Mouse (Mus musculus) liver, embryonic 15.5 days (tissue): Measurements from ENCODE around the gene Mllt3. TPM values are rescaled to one million over a fixed set of nuclear protein-coding genes. Genes with fewer than 3 reads are reported as not detected.

Source experiments
- ATAC-seq: fragments of 200-750 bp; cut with Nextera tagmentation; 2 replicates; pipeline ENCODE4 v1.8.0; 2017; ENCODE audit warnings: moderate number of reproducible peaks, mild to moderate bottlenecking, moderate library complexity; ENCODE audit not compliant: insufficient read depth
- H3K27ac ChIP-seq: fragments of 300-500 bp; sonication (generic); replicated peaks from 2 replicates; pipeline ENCODE4 v1.5.1; 2015; ENCODE audit warnings: mild to moderate bottlenecking, inconsistent platforms
- H3K27me3 ChIP-seq: fragments of 300-500 bp; sonication (generic); 2 replicates; pipeline ENCODE4 v1.6.1; 2015; ENCODE audit warnings: mild to moderate bottlenecking, inconsistent platforms
- H3K36me3 ChIP-seq: fragments of 300-500 bp; sonication (generic); replicated peaks from 2 replicates; pipeline ENCODE4 v1.6.1; 2015; ENCODE audit warnings: moderate library complexity, mild to moderate bottlenecking, inconsistent platforms
- H3K4me1 ChIP-seq: fragments of 300-500 bp; sonication (generic); replicated peaks from 2 replicates; pipeline ENCODE4 v1.6.1; 2015; ENCODE audit warnings: inconsistent platforms
- H3K4me2 ChIP-seq: fragments of 300-500 bp; sonication (generic); 2 replicates; pipeline ENCODE4 v1.6.1; 2015; ENCODE audit warnings: moderate library complexity, mild to moderate bottlenecking, inconsistent platforms
- H3K4me3 ChIP-seq: fragments of 300-500 bp; sonication (generic); replicated peaks from 2 replicates; pipeline ENCODE4 v1.5.1; 2015; ENCODE audit warnings: mild to moderate bottlenecking, inconsistent platforms
- H3K9ac ChIP-seq: fragments of 300-500 bp; sonication (generic); 2 replicates; pipeline ENCODE4 v1.6.1; 2015; ENCODE audit warnings: moderate library complexity, mild to moderate bottlenecking, inconsistent platforms
- H3K9me3 ChIP-seq: fragments of 300-500 bp; sonication (generic); replicated peaks from 2 replicates; pipeline ENCODE4 v1.6.1; 2016; ENCODE audit warnings: inconsistent platforms
- WGBS: fragments of 180-500 bp; shearing (Covaris S2); methylation state at CpG from one replicate; pipeline ENCODE4 v1.1.7; 2015; ENCODE audit warnings: mixed read lengths; ENCODE audit not compliant: insufficient replicate concordance; 5-methylcytosine and 5-hydroxymethylcytosine counted together
- polyA plus RNA-seq: library from polyadenylated mRNA; unstranded; fragments of >200 nt; fragmentation: Nextera tagmentation; extraction: Ambion mirVana; gene quantifications from 2 replicates; pipeline ENCODE4 v1.2.1, GENCODE M21; 2015

The Mllt3 gene
- polyA plus RNA-seq, 1 experiment from 2014 or later: 83.9 TPM

DNA sequence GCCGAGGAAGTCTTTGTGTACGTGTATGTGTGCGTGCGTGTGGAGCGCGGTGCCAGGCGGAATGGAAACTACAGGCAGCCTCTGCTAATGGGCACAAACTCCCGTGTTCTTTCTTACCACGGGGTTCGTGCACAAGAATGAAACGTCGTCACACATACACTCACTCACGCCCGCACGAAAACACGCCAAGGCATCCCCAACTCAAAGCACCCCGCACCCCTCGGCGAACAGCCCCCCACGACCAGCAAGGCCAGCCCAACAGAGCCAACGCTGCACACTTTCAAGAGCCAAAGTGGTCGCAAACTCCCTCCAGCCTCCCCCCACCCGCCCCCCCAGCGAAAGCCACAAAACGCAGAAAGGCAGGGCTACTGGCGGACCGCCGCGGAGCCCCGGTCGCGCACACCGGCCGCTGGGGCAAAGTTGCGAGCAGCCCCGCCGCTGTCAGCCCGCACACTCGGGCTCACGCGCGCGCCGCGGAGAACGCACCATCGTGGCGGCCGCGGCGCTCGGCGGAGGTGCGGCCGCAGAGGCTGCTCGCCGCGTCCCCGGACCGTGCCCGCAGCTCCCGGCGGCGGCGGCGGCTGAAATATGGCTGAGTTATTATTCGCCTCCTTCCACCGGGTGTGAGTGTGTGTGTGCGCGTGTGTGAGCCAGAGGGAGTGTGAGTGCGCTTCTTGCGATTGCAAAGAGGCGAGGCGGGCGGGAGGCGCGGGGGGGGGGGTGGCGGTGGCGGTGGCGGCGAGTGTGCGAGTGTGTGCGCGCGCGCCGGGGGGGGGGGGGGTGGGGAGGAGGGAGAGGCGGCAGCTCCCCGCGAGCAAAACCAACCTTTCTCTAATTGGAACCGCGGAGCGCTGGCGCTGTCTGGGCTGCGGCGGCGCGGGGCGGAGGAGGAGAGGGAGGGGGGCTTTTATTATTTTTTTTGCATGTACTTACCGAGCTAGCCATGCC lies 739 bp downstream of the Mllt3 start:
- H3K27me3 ChIP-seq: peaks cover 18% of the 10 kb centered on the region
- peak overlapping the region; percentile 82 for H3K27ac ChIP-seq
- under 1% methylated on average over 81 of the region's 100 CpGs for WGBS
- peak overlapping the region; percentile 80 for H3K4me3 ChIP-seq
- peak overlapping the region; percentile 99 for H3K4me2 ChIP-seq
- H3K9ac ChIP-seq: peak overlapping the region; percentile 66
- no peaks in the 10 kb centered on the region for H3K9me3 ChIP-seq
- H3K4me1 ChIP-seq: peaks cover 39% of the 10 kb centered on the region
- no peaks in the 10 kb centered on the region for H3K36me3 ChIP-seq
- ATAC-seq: peak; percentile 65

DNA sequence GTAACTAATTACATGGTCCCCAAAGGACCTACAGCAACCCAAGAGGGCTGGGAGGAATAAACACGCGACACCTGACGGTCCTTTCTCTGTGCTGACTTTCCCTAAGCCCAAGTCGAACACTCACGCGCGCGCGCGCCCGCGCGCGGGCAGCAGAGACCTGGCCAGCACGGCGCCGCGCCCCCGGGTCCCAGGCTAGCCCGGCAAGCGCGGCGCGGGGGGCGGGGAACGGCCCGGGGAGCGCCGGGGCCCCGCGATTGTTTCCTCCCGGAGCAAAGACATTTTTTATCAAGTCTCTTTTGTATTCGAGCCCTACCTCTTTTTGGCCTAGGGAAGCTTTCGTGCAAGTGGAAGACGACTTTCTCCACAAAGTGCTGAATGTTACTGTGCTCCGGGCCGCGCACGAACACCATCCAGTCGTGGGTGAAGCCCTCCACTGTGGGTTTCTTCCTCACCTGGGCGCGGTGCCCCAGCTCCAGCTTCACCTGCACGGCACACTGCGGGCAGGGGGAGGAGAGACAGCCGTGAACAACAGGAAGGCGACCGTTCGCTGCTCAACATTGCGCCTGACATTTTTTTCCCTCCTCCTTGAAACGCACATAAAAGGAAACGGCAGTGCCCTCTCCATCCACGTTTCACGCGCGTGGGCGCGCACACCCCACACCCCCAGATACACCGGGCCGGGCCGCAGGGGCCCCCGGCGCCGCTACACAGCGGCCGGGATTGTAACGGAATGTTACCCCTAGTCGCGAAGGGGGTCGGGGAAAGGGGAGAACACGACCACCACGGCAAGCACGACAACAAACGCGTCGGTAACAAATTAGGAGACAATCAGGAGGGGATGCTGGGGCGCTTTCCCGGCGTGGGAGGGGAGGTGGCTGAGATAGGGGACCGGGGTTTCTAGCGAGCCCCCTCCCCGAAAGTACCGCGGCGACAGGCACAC lies 1.7 kb downstream of the Mllt3 start:
- Histone ChIP-seq H3K4me2 (peak overlapping the region; percentile 99), H3K9ac (peak overlapping the region; percentile 66), H3K27me3 (peaks cover 18% of the 10 kb centered on the region), H3K36me3 (no peaks in the 10 kb centered on the region), H3K27ac (no peak overlapping the region), H3K9me3 (no peaks in the 10 kb centered on the region), H3K4me3 (peak overlapping the region; percentile 80), H3K4me1 (peaks cover 39% of the 10 kb centered on the region)
- WGBS: under 1% methylated on average over 84 of the region's 84 CpGs
- no peak for ATAC-seq

DNA sequence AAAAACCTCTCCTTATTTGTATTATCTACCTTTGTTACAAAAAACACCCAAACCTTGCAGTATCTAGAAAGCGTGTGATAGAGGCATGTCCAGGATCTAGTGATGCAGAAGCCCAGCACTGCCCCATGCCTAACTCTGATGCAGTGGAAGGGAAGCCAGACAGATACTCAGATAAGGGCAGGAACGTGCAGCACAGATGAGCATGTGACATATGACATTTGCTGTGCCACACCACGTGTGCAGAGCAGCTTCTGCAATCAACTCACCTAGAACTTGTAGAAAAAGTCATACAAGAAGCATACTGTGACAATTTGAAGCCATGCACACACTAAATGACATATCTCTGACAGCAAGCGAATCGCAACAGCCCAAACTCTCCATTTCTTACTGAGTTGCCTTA lies 9.6 kb downstream of the Mllt3 start:
- Histone ChIP-seq H3K4me1 (no peaks in the 10 kb centered on the region), H3K9ac (no peak overlapping the region), H3K36me3 (no peaks in the 10 kb centered on the region), H3K9me3 (no peaks in the 10 kb centered on the region), H3K27ac (no peak overlapping the region), H3K4me2 (no peak overlapping the region), H3K27me3 (no peaks in the 10 kb centered on the region), H3K4me3 (no peak overlapping the region)
- WGBS: 50% methylated on average over 5 of the region's 5 CpGs
- no peak for ATAC-seq

DNA sequence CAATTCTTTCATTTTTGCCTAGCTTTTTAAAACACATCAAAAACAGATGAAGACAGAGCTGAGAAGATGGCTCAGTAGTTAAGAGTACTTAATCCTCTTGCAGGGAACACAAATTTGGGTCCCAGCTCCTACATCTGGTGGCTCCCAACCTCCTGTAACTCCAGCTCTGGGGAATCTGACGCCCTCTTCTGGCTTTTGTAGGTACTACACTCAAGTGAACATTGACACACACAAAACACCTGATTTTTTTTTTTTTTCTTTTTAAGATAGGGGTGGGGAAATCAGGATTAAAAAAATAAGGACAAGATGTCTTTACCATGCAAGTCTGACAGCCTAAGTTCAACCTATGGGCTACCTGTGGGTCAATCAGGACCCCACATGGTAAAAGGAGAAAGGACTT lies 10.5 kb downstream of the Mllt3 start:
- no peaks in the 10 kb centered on the region for H3K9me3 ChIP-seq
- no peak for ATAC-seq
- H3K4me2 ChIP-seq: no peak overlapping the region
- no peak overlapping the region for H3K27ac ChIP-seq
- H3K36me3 ChIP-seq: no peaks in the 10 kb centered on the region
- H3K4me1 ChIP-seq: no peaks in the 10 kb centered on the region
- no peaks in the 10 kb centered on the region for H3K27me3 ChIP-seq
- no peak overlapping the region for H3K9ac ChIP-seq
- WGBS: 0% methylated on average over 1 of the region's 1 CpGs
- H3K4me3 ChIP-seq: no peak overlapping the region

DNA sequence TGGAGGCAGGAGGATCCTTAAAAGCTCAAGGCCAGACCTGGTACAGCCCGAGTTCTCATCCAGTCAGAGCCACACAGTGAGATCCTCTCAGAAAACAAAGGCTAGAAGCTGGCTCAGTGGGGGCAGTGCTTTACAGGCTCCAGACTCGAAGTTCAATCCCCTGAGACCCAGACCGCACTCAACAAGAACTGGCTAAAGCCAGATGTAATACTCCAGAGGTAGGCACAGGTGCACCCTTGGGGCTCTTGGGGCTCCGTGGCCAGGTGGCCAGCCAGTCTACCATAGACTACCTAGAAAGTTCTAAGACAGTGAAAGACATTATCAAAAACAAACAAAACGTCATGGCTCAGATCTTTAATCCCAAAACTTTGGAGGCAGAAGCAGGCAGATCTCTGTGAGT lies 12.7 kb downstream of the Mllt3 start:
- H3K36me3 ChIP-seq: no peaks in the 10 kb centered on the region
- H3K4me3 ChIP-seq: no peak overlapping the region
- H3K4me2 ChIP-seq: no peak overlapping the region
- H3K27me3 ChIP-seq: no peaks in the 10 kb centered on the region
- ATAC-seq: no peak
- H3K27ac ChIP-seq: no peak overlapping the region
- H3K9me3 ChIP-seq: no peaks in the 10 kb centered on the region
- WGBS: 64% methylated on average over 5 of the region's 5 CpGs
- H3K9ac ChIP-seq: no peak overlapping the region
- H3K4me1 ChIP-seq: no peaks in the 10 kb centered on the region

DNA sequence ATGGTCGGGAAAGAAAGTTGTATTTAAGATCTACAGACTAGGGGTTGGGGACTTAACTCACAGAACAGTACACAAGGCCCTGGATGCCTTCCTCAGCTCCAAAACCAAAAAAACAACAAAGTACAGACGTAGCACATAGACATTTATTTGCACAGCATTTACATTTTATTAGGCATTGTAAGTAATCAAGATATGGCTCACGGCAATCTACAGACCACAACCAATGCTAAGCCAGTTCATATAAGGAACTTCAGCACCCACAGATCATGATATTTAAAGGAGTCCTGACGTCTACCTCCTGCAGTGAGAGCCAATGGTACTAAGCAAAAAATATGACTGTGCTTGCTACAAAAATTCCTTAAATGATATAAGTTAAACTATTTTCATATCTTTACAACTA lies 13.5 kb downstream of the Mllt3 start:
- 56% methylated on average over 4 of the region's 4 CpGs for WGBS
- H3K36me3 ChIP-seq: no peaks in the 10 kb centered on the region
- H3K4me3 ChIP-seq: no peak overlapping the region
- no peak overlapping the region for H3K4me2 ChIP-seq
- no peaks in the 10 kb centered on the region for H3K9me3 ChIP-seq
- H3K9ac ChIP-seq: no peak overlapping the region
- H3K27me3 ChIP-seq: no peaks in the 10 kb centered on the region
- ATAC-seq: no peak
- no peaks in the 10 kb centered on the region for H3K4me1 ChIP-seq
- no peak overlapping the region for H3K27ac ChIP-seq

DNA sequence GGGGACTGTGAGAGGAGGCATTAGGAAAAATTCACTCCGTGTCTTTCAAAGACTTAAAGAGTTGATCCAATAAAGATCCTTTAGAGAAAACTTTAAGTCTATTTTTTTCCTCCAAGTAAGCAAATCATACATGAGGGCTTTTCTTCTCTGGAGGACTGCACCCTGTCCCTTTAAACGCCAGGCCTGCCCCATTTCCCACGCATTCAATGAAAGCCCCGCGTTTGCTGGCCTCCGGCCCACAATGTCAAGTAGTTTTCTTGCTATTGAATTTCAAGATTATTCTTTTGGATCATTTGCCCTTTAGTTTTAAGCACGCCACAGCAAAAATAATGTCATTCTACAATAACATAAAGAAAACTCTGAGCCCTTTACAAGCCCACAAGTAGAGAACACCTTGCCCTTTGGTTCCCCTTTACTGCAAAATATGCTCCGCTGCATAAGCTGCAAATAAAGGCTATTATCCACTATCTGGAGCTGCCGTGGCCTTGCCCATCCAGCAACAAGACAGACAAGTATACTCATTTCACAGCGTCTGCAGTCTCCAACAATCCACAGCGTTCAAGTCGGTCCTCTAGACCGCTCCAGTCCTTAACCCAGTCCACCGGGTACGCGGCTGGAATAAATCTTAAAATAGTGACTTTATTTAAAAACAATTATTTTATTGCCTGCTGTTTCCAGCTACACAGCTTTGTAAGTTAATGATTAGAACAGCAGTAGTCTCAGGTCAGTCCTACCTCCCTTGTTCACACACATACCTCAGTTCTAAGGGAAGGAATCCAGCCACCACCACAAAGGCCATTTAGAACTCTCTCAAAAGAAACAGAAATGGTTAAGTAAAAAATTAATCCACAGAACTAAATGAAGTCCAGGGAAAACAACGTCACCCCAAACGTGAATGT lies 15.5 kb downstream of the Mllt3 start:
- WGBS: 82% methylated on average over 18 of the region's 18 CpGs
- no peak overlapping the region for H3K27ac ChIP-seq
- H3K4me2 ChIP-seq: no peak overlapping the region

DNA sequence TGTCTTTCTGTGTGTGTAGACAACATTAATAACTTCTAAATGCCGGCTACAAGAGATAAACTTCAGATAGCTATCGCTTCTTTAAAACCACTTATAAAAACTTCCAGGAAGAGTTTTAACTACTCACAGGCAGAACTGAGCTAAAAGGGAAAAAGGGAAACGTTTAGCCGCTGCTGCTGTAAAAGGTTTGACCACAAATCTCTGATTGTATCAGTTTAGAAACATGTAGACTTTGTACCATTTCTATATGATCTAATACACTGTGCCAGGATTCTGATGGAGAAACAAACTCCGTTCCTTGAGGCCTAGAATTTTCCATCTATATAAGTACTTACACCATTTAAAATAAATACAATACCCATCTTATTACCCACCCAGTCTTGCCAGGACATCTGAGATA lies 17.4 kb downstream of the Mllt3 start:
- Histone ChIP-seq H3K9ac (no peak overlapping the region), H3K4me1 (0 out of 2 replicates have a peak, but pooled peaks cover 1% of the 10 kb centered on the region), H3K27ac (no peak overlapping the region), H3K36me3 (no peaks in the 10 kb centered on the region), H3K4me2 (no peak overlapping the region), H3K9me3 (no peaks in the 10 kb centered on the region), H3K4me3 (no peak overlapping the region), H3K27me3 (no peaks in the 10 kb centered on the region)
- 13% methylated on average over 5 of the region's 5 CpGs for WGBS
- no peak for ATAC-seq

More for the DNA sequence above, 15.5 kb downstream of the Mllt3 start:
- no peaks in the 10 kb centered on the region for H3K27me3 ChIP-seq
- no peak for ATAC-seq
- H3K9ac ChIP-seq: no peak overlapping the region
- no peaks in the 10 kb centered on the region for H3K9me3 ChIP-seq
- H3K4me3 ChIP-seq: no peak overlapping the region
- H3K36me3 ChIP-seq: no peaks in the 10 kb centered on the region
- H3K4me1 ChIP-seq: no peaks in the 10 kb centered on the region

DNA sequence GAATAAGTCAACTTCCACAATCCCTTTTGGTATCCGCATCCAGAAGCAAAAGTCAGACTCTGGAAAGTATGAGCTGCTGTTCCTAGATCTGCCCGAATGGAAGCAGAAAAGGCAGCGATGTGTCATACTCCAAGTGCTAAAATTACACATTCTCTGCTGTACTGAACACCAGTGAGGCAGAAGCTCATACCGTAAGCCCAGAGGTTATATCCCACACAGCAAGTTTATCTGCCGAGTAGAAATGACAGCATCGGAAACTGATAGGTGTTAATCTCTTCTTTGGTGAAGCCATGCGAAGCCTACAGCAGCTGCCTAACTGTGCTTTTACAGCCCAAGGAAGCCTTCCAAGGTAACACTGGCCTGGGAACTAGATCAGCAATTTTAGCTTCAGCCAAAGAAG lies 17.9 kb downstream of the Mllt3 start:
- H3K4me1 ChIP-seq: 0 out of 2 replicates have a peak, but pooled peaks cover 5% of the 10 kb centered on the region
- no peak for ATAC-seq
- WGBS: 39% methylated on average over 7 of the region's 7 CpGs
- H3K4me2 ChIP-seq: no peak overlapping the region
- H3K27ac ChIP-seq: no peak overlapping the region
- H3K9me3 ChIP-seq: no peaks in the 10 kb centered on the region
- H3K36me3 ChIP-seq: no peaks in the 10 kb centered on the region
- H3K4me3 ChIP-seq: no peak overlapping the region
- H3K27me3 ChIP-seq: no peaks in the 10 kb centered on the region
- H3K9ac ChIP-seq: no peak overlapping the region

DNA sequence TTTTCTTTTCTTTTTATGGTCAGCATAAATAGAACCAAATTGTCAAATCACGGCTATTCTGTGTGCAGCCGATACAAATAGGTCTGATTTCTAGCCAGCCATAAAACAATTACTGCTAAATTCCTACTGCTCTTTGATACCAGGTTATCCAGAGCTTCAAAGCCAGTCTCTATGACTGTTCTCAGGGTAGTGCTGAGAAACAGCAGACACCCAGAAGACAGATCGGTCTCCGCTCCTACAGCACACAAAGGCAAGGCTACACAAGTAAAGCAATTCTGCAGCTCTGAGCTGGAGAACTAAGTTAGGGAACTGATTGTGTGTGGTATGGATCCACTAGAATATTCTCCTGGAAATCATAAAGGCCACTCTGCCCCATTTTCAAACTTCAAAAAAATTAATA lies 20.4 kb downstream of the Mllt3 start:
- no peak overlapping the region for H3K27ac ChIP-seq
- no peak overlapping the region for H3K9ac ChIP-seq
- H3K4me2 ChIP-seq: no peak overlapping the region
- no peaks in the 10 kb centered on the region for H3K36me3 ChIP-seq
- H3K4me3 ChIP-seq: no peak overlapping the region
- WGBS: 75% methylated on average over 4 of the region's 4 CpGs
- H3K27me3 ChIP-seq: no peaks in the 10 kb centered on the region
- H3K4me1 ChIP-seq: 0 out of 2 replicates have a peak, but pooled peaks cover 5% of the 10 kb centered on the region
- no peak for ATAC-seq
- no peaks in the 10 kb centered on the region for H3K9me3 ChIP-seq
